Mouse (Mus musculus) cortical plate, adult 2 months (tissue): Measurements from ENCODE around the gene Rap2a.

Experiments used
- CTCF ChIP-seq: fragments of 200-500 bp; IDR thresholded peaks from 2 replicates; pipeline ENCODE4 v1.5.1; 2011; ENCODE audit warnings: mild to moderate bottlenecking, control low read depth, low read length; ENCODE audit not compliant: insufficient read depth; ENCODE audit errors: extremely low read depth
- POLR2A ChIP-seq: fragments of 200-500 bp; IDR thresholded peaks from 2 replicates; pipeline ENCODE4 v1.6.1; 2011; ENCODE audit warnings: mild to moderate bottlenecking, low read length, control low read depth; ENCODE audit not compliant: insufficient read depth; ENCODE audit errors: extremely low read depth

DNA sequence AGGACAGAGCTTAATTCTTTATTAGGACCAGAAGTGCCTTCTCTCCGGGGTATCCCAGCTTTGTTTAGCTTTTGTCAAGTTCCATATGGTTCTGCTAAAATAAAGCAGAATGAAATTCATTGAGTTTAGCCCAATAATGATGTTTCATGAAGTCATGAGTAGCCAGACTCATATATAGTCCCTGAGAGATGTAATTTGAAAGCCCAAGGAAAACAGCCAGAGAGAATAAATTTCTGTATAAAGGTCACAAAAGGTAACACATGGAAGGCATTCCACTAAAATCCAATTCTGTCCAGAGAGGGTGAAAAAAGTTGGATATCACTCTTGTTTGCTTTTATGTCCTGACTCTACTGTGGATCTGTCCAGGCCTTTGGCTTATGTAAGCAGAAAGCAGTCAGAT, 43.4 kb upstream of the Rap2a start:
- TF ChIP-seq POLR2A: no peak
- no peak for TF ChIP-seq CTCF
